8 mouse cellular contexts compared by ENCODE assay signal in the genomic region with DNA sequence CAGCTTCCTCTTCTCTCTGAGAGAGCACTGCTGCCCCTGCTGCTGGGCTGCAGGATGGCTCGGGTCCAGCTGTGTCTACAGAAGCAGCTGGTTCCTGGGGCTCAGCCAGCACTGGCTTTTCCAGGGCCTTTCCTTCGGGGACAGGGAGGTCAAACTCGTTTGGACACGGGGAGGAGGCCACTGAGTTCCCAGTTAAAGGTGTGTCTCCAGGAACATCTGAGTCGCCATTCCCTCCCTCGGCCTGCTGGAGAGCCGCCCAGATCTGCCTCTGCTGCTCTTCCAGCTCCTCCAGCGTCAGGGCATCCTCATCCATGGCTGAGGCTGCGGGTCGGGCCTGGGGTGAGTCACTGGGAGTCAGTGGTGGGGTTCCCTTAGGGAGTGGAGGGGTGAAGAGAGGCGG. TPM values are rescaled to one million over a fixed set of nuclear protein-coding genes. Genes with fewer than 3 reads are reported as not detected.
DNase-seq lines count a peak whose midpoint lies in the region; ATAC-seq and TF ChIP-seq lines count a peak whose summit lies in the region.

No protein-coding gene starts in this region.

- DNase-seq in cerebellum, adult 2 months: peak; percentile 41 to 45
- no peak for DNase-seq in cerebellum, adult 11-12 months
- peak; percentile 10 to 19 for DNase-seq in spleen, adult 18-20 months
- no peak for DNase-seq in spleen, adult 12 weeks (ENCODE audit: low spot score)
- peak; percentile 61 for DNase-seq in kidney, adult 9 months
- DNase-seq in lung, postnatal 0 days (ENCODE audit: low spot score): peak; percentile 64

- no peak overlapping the region for H3K4me3 ChIP-seq in cerebellum, adult 2 months (replicated peaks; ENCODE audit: insufficient read depth, low read depth, low read length)
- H3K4me3 ChIP-seq in lung, postnatal 0 days (ENCODE audit: low read depth, low read length): no peak overlapping the region
- no peak overlapping the region for H3K4me3 ChIP-seq in intestine, embryonic 15.5 days (replicated peaks)

- no peak for TF ChIP-seq CTCF in cerebellum, adult 2 months (IDR thresholded peaks at IDR 0.05; ENCODE audit: borderline replicate concordance, insufficient read depth, low read depth, low read length)
- peak; percentile 39 for TF ChIP-seq CTCF in lung, postnatal 0 days (IDR thresholded peaks at IDR 0.05)

- H3K4me1 ChIP-seq in cerebellum, adult 2 months (ENCODE audit: control insufficient read depth, insufficient read depth, low read length): no peaks in the 10 kb centered on the region
- no peaks in the 10 kb centered on the region for H3K4me1 ChIP-seq in lung, postnatal 0 days (ENCODE audit: insufficient read depth, low read depth, low read length)
- no peaks in the 10 kb centered on the region for H3K4me1 ChIP-seq in intestine, embryonic 15.5 days (replicated peaks)

- no peak for TF ChIP-seq EP300 in lung, postnatal 0 days (IDR thresholded peaks at IDR 0.05)

- H3K36me3 ChIP-seq in lung, postnatal 0 days (ENCODE audit: insufficient read depth, low read length): peaks cover 26% of the 10 kb centered on the region
- H3K36me3 ChIP-seq in intestine, embryonic 15.5 days: peaks cover 42% of the 10 kb centered on the region

- no peak overlapping the region for H3K27ac ChIP-seq in cerebellum, adult 2 months (ENCODE audit: insufficient read depth, low read length)
- H3K27ac ChIP-seq in lung, postnatal 0 days (ENCODE audit: low read length): no peak overlapping the region
- no peak overlapping the region for H3K27ac ChIP-seq in intestine, embryonic 15.5 days

- WGBS in cerebellum, adult 2 months: 16% methylated on average over 11 of the region's 11 CpGs
- WGBS in lung, postnatal 0 days: 46% methylated on average over 11 of the region's 11 CpGs
- WGBS in intestine, embryonic 15.5 days: 60% methylated on average over 11 of the region's 11 CpGs

- no peaks in the 10 kb centered on the region for H3K9me3 ChIP-seq in lung, postnatal 0 days (ENCODE audit: low read length)
- H3K9me3 ChIP-seq in intestine, embryonic 15.5 days: no peaks in the 10 kb centered on the region

- peak; percentile 47 for ATAC-seq in lung, postnatal 0 days
- ATAC-seq in erythroid progenitor cell, adult 5-6 weeks (replicated peaks; ENCODE audit: low FRiP score, poor library complexity, severe bottlenecking): no peak
- no peak for ATAC-seq in intestine, embryonic 15.5 days

- TF ChIP-seq POLR2A in cerebellum, adult 2 months (IDR thresholded peaks at IDR 0.05; ENCODE audit: borderline replicate concordance, insufficient read depth, low read length): no peak

- H3K27me3 ChIP-seq in cerebellum, adult 2 months (ENCODE audit: control insufficient read depth, insufficient read depth, low read length): no peaks in the 10 kb centered on the region
- no peaks in the 10 kb centered on the region for H3K27me3 ChIP-seq in lung, postnatal 0 days (replicated peaks; ENCODE audit: insufficient read depth, low read length)
- no peaks in the 10 kb centered on the region for H3K27me3 ChIP-seq in intestine, embryonic 15.5 days (replicated peaks)

- H3K9ac ChIP-seq in lung, postnatal 0 days (replicated peaks; ENCODE audit: low read depth): no peak overlapping the region
- no peak overlapping the region for H3K9ac ChIP-seq in intestine, embryonic 15.5 days

- no peak overlapping the region for H3K4me2 ChIP-seq in lung, postnatal 0 days (replicated peaks; ENCODE audit: low read depth, low read length)
- H3K4me2 ChIP-seq in intestine, embryonic 15.5 days (replicated peaks): no peak overlapping the region

RNA-seq across cellular contexts. Expression of a gene that starts 16.2 kb away (rescaled TPM):
- 117 and 128 TPM in 2 replicates for polyA plus RNA-seq in cerebellum, adult 2 months (2012; rRNA removed)
- 38.0 and 43.7 TPM in 2 replicates for polyA plus RNA-seq in lung, postnatal 0 days (2015; fragmentation: Nextera tagmentation; extraction: Ambion mirVana)
- total RNA-seq in erythroid progenitor cell, adult 5-6 weeks (2015; ENCODE audit: low replicate concordance): 19.5 and 28.1 TPM in 2 replicates
- 15.1 and 21.3 TPM in 2 replicates for total RNA-seq in erythroid progenitor cell, adult 5-6 weeks (2017; ENCODE audit: low replicate concordance)
- 29.9 TPM in 2 replicates for polyA plus RNA-seq in intestine, embryonic 15.5 days (2015; fragmentation: Nextera tagmentation; extraction: Ambion mirVana)

RNA-seq across cellular contexts. Expression of a gene that starts 20.3 kb away (rescaled TPM):
- 60.4 and 63.5 TPM in 2 replicates for polyA plus RNA-seq in cerebellum, adult 2 months (2012; rRNA removed)
- polyA plus RNA-seq in lung, postnatal 0 days (2015; fragmentation: Nextera tagmentation; extraction: Ambion mirVana): 31.6 and 37.7 TPM in 2 replicates
- 68.8 and 69.6 TPM in 2 replicates for total RNA-seq in erythroid progenitor cell, adult 5-6 weeks (2015; ENCODE audit: low replicate concordance)
- 120 and 155 TPM in 2 replicates for total RNA-seq in erythroid progenitor cell, adult 5-6 weeks (2017; ENCODE audit: low replicate concordance)
- 63.1 and 68.9 TPM in 2 replicates for polyA plus RNA-seq in intestine, embryonic 15.5 days (2015; fragmentation: Nextera tagmentation; extraction: Ambion mirVana)

RNA-seq across cellular contexts. Expression of a gene that starts 48.6 kb away (rescaled TPM):
- 95.1 and 97.2 TPM in 2 replicates for polyA plus RNA-seq in cerebellum, adult 2 months (2012; rRNA removed)
- polyA plus RNA-seq in lung, postnatal 0 days (2015; fragmentation: Nextera tagmentation; extraction: Ambion mirVana): 96.7 and 102 TPM in 2 replicates
- 112 and 156 TPM in 2 replicates for total RNA-seq in erythroid progenitor cell, adult 5-6 weeks (2015; ENCODE audit: low replicate concordance)
- total RNA-seq in erythroid progenitor cell, adult 5-6 weeks (2017; ENCODE audit: low replicate concordance): 185 and 272 TPM in 2 replicates
- polyA plus RNA-seq in intestine, embryonic 15.5 days (2015; fragmentation: Nextera tagmentation; extraction: Ambion mirVana): 90.5 and 100 TPM in 2 replicates

RNA-seq across cellular contexts. Expression of a gene that starts 48.9 kb away (rescaled TPM):
- polyA plus RNA-seq in cerebellum, adult 2 months (2012; rRNA removed): 0.33 and 0.54 TPM in 2 replicates
- polyA plus RNA-seq in lung, postnatal 0 days (2015; fragmentation: Nextera tagmentation; extraction: Ambion mirVana): 0.92 and 2.9 TPM in 2 replicates
- 152 and 208 TPM in 2 replicates for total RNA-seq in erythroid progenitor cell, adult 5-6 weeks (2015; ENCODE audit: low replicate concordance)
- total RNA-seq in erythroid progenitor cell, adult 5-6 weeks (2017; ENCODE audit: low replicate concordance): 122 and 174 TPM in 2 replicates
- 19.7 and 21.7 TPM in 2 replicates for polyA plus RNA-seq in intestine, embryonic 15.5 days (2015; fragmentation: Nextera tagmentation; extraction: Ambion mirVana)

Comparison
In these comparisons a context has a peak if more than half of its experiments do, and no peak if none do; other contexts are left out.
1. DNase-seq: peak in cerebellum, adult 2 months (2 of 2), spleen, adult 18-20 months (2 of 2), kidney, adult 9 months (single experiment) and lung, postnatal 0 days (single experiment); none in cerebellum, adult 11-12 months (single experiment) and spleen, adult 12 weeks (single experiment).